Mouse (Mus musculus) cortical plate, adult 2 months (tissue): ENCODE results near the gene Trim41.
"Not testable (repeated sequence)": the region's sequence is repeated elsewhere in the genome, so short reads cannot be mapped to it uniquely, and the experiment has no call there.

Experiments used
- CTCF ChIP-seq: fragments of 200-500 bp; IDR thresholded peaks from 2 replicates; pipeline ENCODE4 v1.5.1; 2011; ENCODE audit warnings: mild to moderate bottlenecking, control low read depth, low read length; ENCODE audit not compliant: insufficient read depth; ENCODE audit errors: extremely low read depth
- POLR2A ChIP-seq: fragments of 200-500 bp; IDR thresholded peaks from 2 replicates; pipeline ENCODE4 v1.6.1; 2011; ENCODE audit warnings: mild to moderate bottlenecking, low read length, control low read depth; ENCODE audit not compliant: insufficient read depth; ENCODE audit errors: extremely low read depth

DNA sequence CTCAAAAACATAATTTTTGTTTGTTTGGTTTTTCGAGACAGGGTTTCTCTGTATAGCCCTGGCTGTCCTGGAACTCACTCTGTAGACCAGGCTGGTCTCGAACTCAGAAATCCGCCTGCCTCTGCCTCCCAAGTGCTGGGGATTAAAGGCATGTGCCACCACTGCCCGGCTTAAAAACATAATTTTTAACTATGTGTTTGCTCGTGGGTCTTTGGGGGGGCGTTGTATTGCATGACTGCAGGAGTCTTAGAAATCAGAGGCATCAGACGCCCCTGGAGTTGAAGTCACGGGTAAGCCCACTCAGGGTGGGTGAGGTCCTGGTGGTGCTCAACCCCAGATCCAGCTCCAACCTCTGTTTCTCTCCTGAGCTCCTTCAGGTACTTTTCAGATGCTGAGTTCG is 25.3 kb downstream of the Trim41 start:
- not testable (repeated sequence) for TF ChIP-seq CTCF, POLR2A
